Mouse (Mus musculus) mouse trophoblast stem cell (cell line): Measurements from ENCODE around the gene Dgkk.
"Not testable (repeated sequence)": the region's sequence is repeated elsewhere in the genome, so short reads cannot be mapped to it uniquely, and the experiment has no call there.

Experiments
- in situ Hi-C, 2 experiments: fragments of 300-500 bp; cut with MseI, MboI; formaldehyde crosslinking; loops; 2 replicates in 1 of 2; 3 replicates in 1 of 2; pipeline ENCODE4 v1.15.1; 2025

Gene Dgkk

GRCm38 (mm10) chrX:6779006-6779405, at the start of gene Dgkk:
Gene Dgkk (plus strand): TSS chrX:6779306.
- in situ Hi-C loops: not testable (repeated sequence)

GRCm38 (mm10) chrX:6733998-6734397, 45.1 kb upstream of the Dgkk start:
- in situ Hi-C loops: no loop called here

GRCm38 (mm10) chrX:6750714-6751113, 28.4 kb upstream of the Dgkk start:
- in situ Hi-C loops: no loop called here

GRCm38 (mm10) chrX:6751549-6752047, 27.5 kb upstream of the Dgkk start:
- in situ Hi-C loops: no loop called here

- in situ Hi-C loops: no loop called here
Observed at GRCm38 (mm10) chrX:6777489-6778249, 1.4 kb upstream of the Dgkk start.

GRCm38 (mm10) chrX:6778250-6778637, 862 bp upstream of the Dgkk start:
- in situ Hi-C loops: no loop called here

- in situ Hi-C loops: no loop called here
Observed at GRCm38 (mm10) chrX:6779969-6780539, 948 bp downstream of the Dgkk start.

GRCm38 (mm10) chrX:6832553-6832952, 53.4 kb downstream of the Dgkk start:
- in situ Hi-C loops: no loop called here

GRCm38 (mm10) chrX:6853466-6853865, 74.4 kb downstream of the Dgkk start:
- in situ Hi-C loops: no loop called here

- in situ Hi-C loops: no loop called here
Observed at GRCm38 (mm10) chrX:6854136-6854535, 75.0 kb downstream of the Dgkk start.

- in situ Hi-C loops: no loop called here
Observed at GRCm38 (mm10) chrX:6893933-6894332, 114.8 kb downstream of the Dgkk start.

- in situ Hi-C loops: no loop called here
Observed at GRCm38 (mm10) chrX:6911047-6911446, 131.9 kb downstream of the Dgkk start.

GRCm38 (mm10) chrX:6922165-6922564, 143.1 kb downstream of the Dgkk start:
- in situ Hi-C loops: no loop called here

GRCm38 (mm10) chrX:6926224-6926623, 147.1 kb downstream of the Dgkk start:
- in situ Hi-C loops: no loop called here

- in situ Hi-C loops: no loop called here
Observed at GRCm38 (mm10) chrX:6968598-6968997, 189.5 kb downstream of the Dgkk start.

- in situ Hi-C loops: no loop called here
Observed at GRCm38 (mm10) chrX:6971956-6972355, 192.8 kb downstream of the Dgkk start.

- in situ Hi-C loops: not testable (repeated sequence)
Observed at GRCm38 (mm10) chrX:6983916-6984315, 204.8 kb downstream of the Dgkk start.
